Mouse (Mus musculus): Measurements from ENCODE around the gene Fah.

Gene Fah

GRCm38 (mm10) chr7:84594087-84594916, 12.2 kb downstream of the Fah start:
- peak; percentile 66 to 74 for DNase-seq

DNA sequence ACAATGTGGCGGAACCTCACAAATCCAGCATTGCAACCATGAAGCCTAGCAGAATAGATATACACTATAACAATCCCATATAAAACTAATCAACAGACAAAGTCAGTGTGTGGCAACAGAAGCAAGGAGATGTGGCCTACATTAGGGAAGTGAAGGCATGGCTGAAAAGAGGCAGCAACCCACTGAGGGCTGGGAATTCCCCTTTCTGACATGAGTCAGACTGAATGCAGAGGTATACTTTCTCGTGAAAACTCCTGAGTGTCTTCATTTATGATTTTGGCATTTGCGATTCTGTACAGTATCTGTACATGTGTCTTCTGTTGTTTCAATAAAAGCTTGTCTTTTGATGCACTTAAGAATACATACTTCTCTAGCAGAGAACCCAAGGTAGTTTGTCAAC, 15.2 kb downstream of the Fah start:
- no peak for DNase-seq

GRCm38 (mm10) chr7:84590622-84591021, 15.9 kb downstream of the Fah start:
- DNase-seq: no peak

DNA sequence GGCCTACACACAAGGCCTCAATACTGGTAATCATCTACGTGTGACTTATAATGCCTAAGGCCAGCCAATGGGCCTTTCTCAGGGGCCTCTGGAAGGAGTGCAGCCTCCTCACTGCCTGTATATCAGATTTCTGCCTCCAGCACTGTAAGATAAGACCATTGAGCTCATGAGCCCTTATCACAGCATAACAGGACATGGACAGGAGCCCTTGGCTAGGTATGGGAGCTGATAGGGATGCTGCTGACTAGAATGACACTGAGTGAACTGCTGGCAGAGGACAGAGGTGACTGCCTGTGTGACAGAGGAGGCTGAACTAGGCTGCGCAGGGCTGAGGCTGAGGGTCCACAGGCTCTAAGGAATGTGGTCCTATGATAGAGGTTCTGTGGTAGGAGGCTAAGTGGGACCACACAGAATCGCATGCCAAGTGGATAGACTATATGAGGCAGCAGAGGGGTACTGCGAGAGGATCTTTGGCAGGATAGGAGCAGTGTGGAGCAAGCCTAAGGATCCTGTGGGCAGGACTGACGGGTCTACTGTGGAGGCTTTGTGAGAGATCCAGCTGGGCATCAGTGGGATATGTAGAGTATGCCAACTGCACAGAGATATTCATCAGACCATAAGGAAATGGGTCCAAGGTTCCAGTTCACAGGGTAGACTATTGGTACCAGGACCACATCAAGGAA, 19.3 kb downstream of the Fah start:
- no peak for DNase-seq

DNA sequence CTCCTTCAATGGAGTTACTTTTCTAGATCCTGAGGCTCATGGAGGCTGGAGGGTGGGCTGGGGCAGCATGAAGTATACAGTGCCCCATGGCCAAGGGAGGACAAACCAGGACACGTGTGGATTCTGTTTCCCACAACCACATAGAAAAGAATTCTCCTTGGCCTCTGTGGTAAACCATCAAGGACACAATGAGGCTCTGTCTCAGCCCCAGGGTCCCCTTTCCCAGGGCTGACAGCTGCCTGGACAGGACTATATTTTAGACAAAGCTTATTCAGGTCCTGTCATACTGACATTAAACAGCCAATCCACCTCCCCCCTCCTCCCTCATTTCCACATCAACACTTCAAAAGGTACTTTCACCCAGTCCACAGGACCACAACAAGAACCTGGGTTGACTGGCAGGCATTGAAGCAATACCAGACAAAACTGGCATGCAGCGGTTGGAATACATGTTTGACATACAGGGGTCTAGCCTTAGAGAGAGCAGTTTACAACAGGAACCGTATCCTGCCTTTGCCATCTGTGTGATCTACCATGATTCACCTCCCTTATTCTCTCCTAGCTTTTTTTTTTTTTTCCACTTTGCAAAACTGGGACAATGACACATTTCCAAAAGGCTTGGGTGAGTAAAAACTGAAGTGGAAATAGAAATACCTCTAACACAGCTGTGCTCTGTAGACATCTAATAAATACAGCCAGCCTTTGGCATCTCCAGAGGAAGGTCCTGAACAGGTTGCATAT, 20.0 kb downstream of the Fah start:
- no peak for DNase-seq

GRCm38 (mm10) chr7:84585086-84585485, 21.4 kb downstream of the Fah start:
- no peak for DNase-seq

DNA sequence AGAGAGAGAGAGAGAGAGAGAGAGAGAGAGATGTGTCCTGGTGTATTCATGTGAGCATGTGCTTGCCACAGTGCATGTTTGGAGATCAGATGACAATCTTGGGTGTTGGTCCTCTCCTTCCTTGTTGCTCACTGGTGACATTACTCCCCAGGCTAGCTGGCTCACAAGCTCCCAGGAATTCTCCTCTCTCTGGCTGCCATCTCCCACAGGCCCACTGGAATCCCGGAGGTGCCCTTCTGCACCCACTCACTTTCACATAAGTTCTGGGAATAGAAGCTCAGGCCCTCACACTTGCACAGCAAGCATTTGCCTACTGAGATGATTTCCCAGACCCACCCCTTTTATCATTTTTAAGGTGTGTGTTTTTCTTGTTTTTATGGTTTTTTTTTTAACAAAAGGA, 26.8 kb downstream of the Fah start:
- no peak for DNase-seq

GRCm38 (mm10) chr7:84578841-84579240, 27.7 kb downstream of the Fah start:
- DNase-seq: peak; percentile 46 to 62

GRCm38 (mm10) chr7:84577034-84577433, 29.5 kb downstream of the Fah start:
- DNase-seq: peak in 1 of 2 experiments; percentile 2

DNA sequence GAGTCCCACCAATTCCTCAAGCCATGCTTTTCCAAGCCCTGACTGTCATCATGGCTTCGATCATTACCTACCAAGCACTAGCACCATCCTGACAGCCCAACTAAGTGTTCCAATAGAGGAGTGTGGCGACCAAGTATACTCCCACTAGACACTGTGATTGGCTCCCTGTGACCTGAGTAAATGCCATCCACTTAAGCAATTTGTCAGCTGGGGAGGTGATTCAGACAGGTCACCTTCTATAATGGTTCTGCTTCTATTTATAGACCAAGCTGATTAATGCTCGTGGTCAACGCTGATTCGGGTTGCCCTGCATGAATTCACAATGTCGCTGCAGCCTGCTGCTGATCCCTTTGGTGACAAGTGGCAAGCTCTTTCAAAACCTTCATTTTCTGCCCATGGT, 40.3 kb downstream of the Fah start:
- no peak for DNase-seq

GRCm38 (mm10) chr7:84564236-84564635, 42.3 kb downstream of the Fah start:
- DNase-seq: peak; percentile 65 to 70

- no peak for DNase-seq
These were observed 46.0 kb downstream of the Fah start for GRCm38 (mm10) chr7:84560500-84560899.

- no peak for DNase-seq
These were observed 49.2 kb downstream of the Fah start for GRCm38 (mm10) chr7:84557332-84557731.

- DNase-seq: no peak
These were observed 51.2 kb downstream of the Fah start for GRCm38 (mm10) chr7:84555294-84555693.

GRCm38 (mm10) chr7:84551472-84551871, 55.0 kb downstream of the Fah start:
- no peak for DNase-seq

DNA sequence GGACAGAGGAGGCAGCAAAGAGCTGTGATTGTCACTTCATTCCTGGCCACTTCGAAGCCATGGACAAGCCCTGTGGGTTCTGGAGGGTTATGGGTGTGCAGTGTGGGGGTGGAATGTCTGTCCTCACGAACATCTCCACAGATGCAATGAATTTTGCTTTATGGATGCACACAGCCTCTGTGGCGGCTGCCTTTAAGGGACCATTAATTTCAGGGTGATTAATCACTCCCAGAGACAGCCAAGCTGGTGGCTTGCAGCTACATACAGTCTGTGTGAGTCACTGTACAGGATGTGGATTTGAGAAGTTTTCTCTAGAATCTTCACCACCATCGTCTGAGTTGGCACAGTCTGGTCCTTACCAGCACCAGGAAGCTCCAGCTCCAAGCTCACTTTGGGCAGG, 59.9 kb downstream of the Fah start:
- no peak for DNase-seq

GRCm38 (mm10) chr7:84544946-84545345, 61.6 kb downstream of the Fah start:
- DNase-seq: no peak
